25 mouse cellular contexts compared by ENCODE assay signal in genomic region chr10:111854254-111854653, GRCm38 (mm10).
"Had no signal": no experiment of that assay in that cellular context is flagged by ENCODE, and none has a peak within 500 bp of the region (broad histone marks: within the 10 kb centered on the region; RNA-seq: fewer than 3 reads in every experiment).

No protein-coding gene starts in this region.

- H3K27me3 ChIP-seq: heart, embryonic 13.5 days; heart, embryonic 15.5 days; hindbrain, embryonic 13.5 days; hindbrain, embryonic 15.5 days; kidney, embryonic 15.5 days; limb, embryonic 13.5 days; limb, embryonic 15.5 days had no signal

- H3K4me1 ChIP-seq: heart, embryonic 13.5 days; heart, embryonic 15.5 days; hindbrain, embryonic 13.5 days; hindbrain, embryonic 15.5 days; limb, embryonic 13.5 days; limb, embryonic 15.5 days had no signal

- H3K9ac ChIP-seq: heart, embryonic 13.5 days; heart, embryonic 15.5 days; hindbrain, embryonic 13.5 days; hindbrain, embryonic 15.5 days; kidney, embryonic 15.5 days; limb, embryonic 13.5 days; limb, embryonic 15.5 days had no signal

- H3K27ac ChIP-seq: heart, adult 2 months; heart, embryonic 13.5 days; heart, embryonic 15.5 days; hindbrain, embryonic 13.5 days; hindbrain, embryonic 15.5 days; hindbrain, postnatal 0 days; kidney, embryonic 15.5 days; kidney, postnatal 0 days; limb, embryonic 13.5 days; limb, embryonic 15.5 days had no signal

- H3K36me3 ChIP-seq: heart, embryonic 13.5 days; heart, embryonic 15.5 days; hindbrain, embryonic 13.5 days; hindbrain, embryonic 15.5 days; kidney, embryonic 15.5 days; limb, embryonic 13.5 days; limb, embryonic 15.5 days had no signal

- ATAC-seq: hindbrain, postnatal 0 days; intestine, embryonic 16.5 days had no signal

- DNase-seq: gastrocnemius, postnatal 14 days; gastrocnemius, postnatal 36 days; heart, adult 11 months; heart, adult 2 months; heart, postnatal 14 days; heart, postnatal 36 days; kidney, adult 11 months; kidney, adult 2 months; kidney, adult 9 months; kidney, postnatal 14 days; kidney, postnatal 36 days; layer of hippocampus, adult 9-11 months; layer of hippocampus, postnatal 36 days; left cerebral cortex, postnatal 4 days had no signal

- H3K4me3 ChIP-seq: heart, adult 2 months; heart, embryonic 13.5 days; heart, embryonic 15.5 days; hindbrain, embryonic 13.5 days; hindbrain, embryonic 15.5 days; kidney, embryonic 15.5 days; limb, embryonic 13.5 days; limb, embryonic 15.5 days had no signal

- H3K4me2 ChIP-seq: heart, embryonic 11.5 days; heart, embryonic 13.5 days; heart, embryonic 15.5 days; hindbrain, embryonic 13.5 days; hindbrain, embryonic 15.5 days; kidney, embryonic 15.5 days; limb, embryonic 13.5 days; limb, embryonic 15.5 days had no signal

- H3K9me3 ChIP-seq: heart, embryonic 13.5 days; heart, embryonic 15.5 days; hindbrain, embryonic 13.5 days; hindbrain, embryonic 15.5 days; kidney, embryonic 15.5 days; limb, embryonic 13.5 days; limb, embryonic 15.5 days had no signal
